ENCODE assay signal across 23 mouse cellular contexts in the genomic region with DNA sequence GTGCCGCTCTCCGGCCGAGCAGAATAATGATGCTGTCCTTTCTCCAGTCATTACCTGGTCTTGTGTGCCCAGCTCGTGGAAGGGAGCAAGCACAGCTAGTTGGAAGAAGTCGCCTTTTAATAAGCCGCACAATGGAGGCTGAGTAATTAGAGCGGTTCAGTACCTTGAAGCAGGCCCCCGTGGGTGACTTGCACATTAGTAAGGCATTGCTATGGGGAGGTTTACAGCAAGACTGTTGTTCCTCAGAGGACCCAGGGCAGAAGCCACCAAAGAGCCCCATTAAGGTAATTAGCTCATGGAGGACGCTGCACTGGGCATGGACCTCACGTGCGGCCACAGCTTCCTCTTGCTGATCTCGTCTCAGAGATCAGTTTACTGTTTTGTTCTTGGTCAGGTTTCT. TPM values are rescaled to one million over a fixed set of nuclear protein-coding genes. Genes with fewer than 3 reads are reported as not detected.
A peak's percentile ranks its signal among the peaks of the same experiment; 100 is the strongest.
DNase-seq lines count a peak whose midpoint lies in the region; ATAC-seq and TF ChIP-seq lines count a peak whose summit lies in the region.
"Had no signal": no experiment of that assay in that cellular context is flagged by ENCODE, and none has a peak within 500 bp of the region (broad histone marks: within the 10 kb centered on the region; RNA-seq: fewer than 3 reads in every experiment).

No protein-coding gene starts in this region.

- no peaks in the 10 kb centered on the region for H3K27me3 ChIP-seq in forebrain, embryonic 14.5 days (replicated peaks; ENCODE audit: control insufficient read depth, insufficient read depth, low read length)
- H3K27me3 ChIP-seq in forebrain, embryonic 16.5 days (replicated peaks; ENCODE audit: control insufficient read depth, insufficient read depth, low read length) = no peaks in the 10 kb centered on the region
- H3K27me3 ChIP-seq in midbrain, embryonic 10.5 days (ENCODE audit: low read depth, poor library complexity, severe bottlenecking) = no peaks in the 10 kb centered on the region
- no peaks in the 10 kb centered on the region for H3K27me3 ChIP-seq in midbrain, embryonic 15.5 days (replicated peaks)
- no peaks in the 10 kb centered on the region for H3K27me3 ChIP-seq in thymus, adult 2 months (ENCODE audit: control insufficient read depth, insufficient read depth, low read length)
- H3K27me3 ChIP-seq: embryonic facial prominence, embryonic 13.5 days had no signal

- no peak for TF ChIP-seq CTCF in brain, embryonic 14.5 days (IDR thresholded peaks at IDR 0.05; ENCODE audit: borderline replicate concordance, extremely low read depth, insufficient read depth, insufficient read length)
- TF ChIP-seq CTCF in thymus, adult 2 months (IDR thresholded peaks at IDR 0.05; ENCODE audit: borderline replicate concordance, control insufficient read depth, extremely low read depth, insufficient read depth, low read length, poor library complexity) = no peak

- peaks cover 32% of the 10 kb centered on the region; the same call in 1 of the 2 replicates for H3K36me3 ChIP-seq in forebrain, embryonic 14.5 days (ENCODE audit: control insufficient read depth, insufficient read depth, low read length)
- peaks cover 2% of the 10 kb centered on the region; the same call in 1 of the 2 replicates for H3K36me3 ChIP-seq in forebrain, embryonic 16.5 days (ENCODE audit: control insufficient read depth, insufficient read depth)
- H3K36me3 ChIP-seq in midbrain, embryonic 10.5 days = peaks cover 54% of the 10 kb centered on the region
- H3K36me3 ChIP-seq in midbrain, embryonic 15.5 days (replicated peaks) = peaks cover 5% of the 10 kb centered on the region; the same call in 1 of the 2 replicates
- peaks cover 7% of the 10 kb centered on the region; the same call in 1 of the 2 replicates for H3K36me3 ChIP-seq in thymus, adult 2 months (ENCODE audit: control insufficient read depth, insufficient read depth, low read length)

- ATAC-seq in forebrain, embryonic 14.5 days = no peak
- no peak for ATAC-seq in forebrain, embryonic 16.5 days
- ATAC-seq in midbrain, embryonic 15.5 days (replicated peaks) = no peak
- ATAC-seq: CD4-positive, CD25-positive, alpha-beta regulatory T cell, adult 4 months; inflammation-experienced regulatory T-cells, adult 6 months had no signal

- no peak overlapping the region for H3K4me2 ChIP-seq in forebrain, embryonic 14.5 days (ENCODE audit: low read length)
- H3K4me2 ChIP-seq in forebrain, embryonic 16.5 days (ENCODE audit: low read length) = no peak overlapping the region
- no peak overlapping the region for H3K4me2 ChIP-seq in midbrain, embryonic 15.5 days
- H3K4me2 ChIP-seq: embryonic facial prominence, embryonic 13.5 days; forebrain, embryonic 12.5 days; hindbrain, embryonic 14.5 days had no signal

- no peak overlapping the region for H3K27ac ChIP-seq in forebrain, embryonic 14.5 days (ENCODE audit: low read depth, low read length)
- no peak overlapping the region for H3K27ac ChIP-seq in forebrain, embryonic 16.5 days (ENCODE audit: low read length)
- H3K27ac ChIP-seq in midbrain, embryonic 10.5 days (replicated peaks) = peak overlapping the region; percentile 63
- H3K27ac ChIP-seq in midbrain, embryonic 15.5 days = no peak overlapping the region
- H3K27ac ChIP-seq in thymus, adult 2 months (ENCODE audit: control insufficient read depth, insufficient read depth, low read length) = no peak overlapping the region
- H3K27ac ChIP-seq: embryonic facial prominence, embryonic 13.5 days; forebrain, embryonic 12.5 days; gastrocnemius, adult 2 months; hindbrain, embryonic 14.5 days had no signal

- DNase-seq in forebrain, embryonic 14.5 days (ENCODE audit: low spot score) = peak; percentile 13
- DNase-seq in midbrain, embryonic 10.5 days (ENCODE audit: low spot score) = no peak
- DNase-seq in brain, embryonic 14.5 days (ENCODE audit: low read depth) = peak; percentile 45
- DNase-seq in retina, postnatal 1 day = peak; percentile 29
- DNase-seq in thymus, adult 2 months = no peak
- DNase-seq: adrenal gland, postnatal 10 days; B cell, adult 2 months; cerebellum, adult 18-20 months; cerebellum, adult 9-11 months; cerebellum, postnatal 36 days; gastrocnemius, adult 2 months; gastrocnemius, postnatal 25 days; heart, postnatal 10 days; heart, postnatal 4 days had no signal

- 26% methylated on average over 12 of the region's 12 CpGs for WGBS in forebrain, embryonic 14.5 days
- WGBS in forebrain, embryonic 16.5 days = 30% methylated on average over 12 of the region's 12 CpGs
- WGBS in midbrain, embryonic 10.5 days = 84% methylated on average over 12 of the region's 12 CpGs
- 57% methylated on average over 12 of the region's 12 CpGs for WGBS in midbrain, embryonic 15.5 days
- WGBS in thymus, adult 2 months = 95% methylated on average over 12 of the region's 12 CpGs

- no peak for TF ChIP-seq POLR2A in brain, embryonic 14.5 days (IDR thresholded peaks at IDR 0.05; ENCODE audit: borderline replicate concordance, extremely low read depth, insufficient read depth, insufficient read length, poor library complexity, severe bottlenecking)
- no peak for TF ChIP-seq POLR2A in thymus, adult 2 months (IDR thresholded peaks at IDR 0.05; ENCODE audit: control insufficient read depth, extremely low read depth, insufficient read depth, low read length, poor library complexity)

- no peak overlapping the region for H3K4me3 ChIP-seq in forebrain, embryonic 14.5 days (ENCODE audit: low read depth, low read length)
- H3K4me3 ChIP-seq in forebrain, embryonic 16.5 days (replicated peaks; ENCODE audit: low read length) = no peak overlapping the region
- no peak overlapping the region for H3K4me3 ChIP-seq in midbrain, embryonic 10.5 days
- no peak overlapping the region for H3K4me3 ChIP-seq in midbrain, embryonic 15.5 days
- no peak overlapping the region for H3K4me3 ChIP-seq in thymus, adult 2 months (ENCODE audit: control insufficient read depth, insufficient read depth, low read length)
- H3K4me3 ChIP-seq: embryonic facial prominence, embryonic 13.5 days; forebrain, embryonic 12.5 days; gastrocnemius, adult 2 months had no signal

- H3K9me3 ChIP-seq in forebrain, embryonic 14.5 days (replicated peaks; ENCODE audit: control insufficient read depth, low read length) = no peaks in the 10 kb centered on the region
- no peaks in the 10 kb centered on the region for H3K9me3 ChIP-seq in forebrain, embryonic 16.5 days (ENCODE audit: control insufficient read depth, low read length)
- H3K9me3 ChIP-seq in midbrain, embryonic 10.5 days (replicated peaks) = no peaks in the 10 kb centered on the region
- no peaks in the 10 kb centered on the region for H3K9me3 ChIP-seq in midbrain, embryonic 15.5 days
- H3K9me3 ChIP-seq: embryonic facial prominence, embryonic 13.5 days; forebrain, embryonic 12.5 days; G1E had no signal

- peaks cover 2% of the 10 kb centered on the region; the same call in 1 of the 2 replicates for H3K4me1 ChIP-seq in forebrain, embryonic 14.5 days (ENCODE audit: control insufficient read depth, insufficient read depth, low read length)
- no peaks in the 10 kb centered on the region for H3K4me1 ChIP-seq in forebrain, embryonic 16.5 days (replicated peaks; ENCODE audit: control insufficient read depth, insufficient read depth, low read length)
- H3K4me1 ChIP-seq in midbrain, embryonic 10.5 days = peaks cover 19% of the 10 kb centered on the region
- H3K4me1 ChIP-seq in midbrain, embryonic 15.5 days = 0 out of 2 replicates have a peak, but pooled peaks cover 4% of the 10 kb centered on the region
- no peaks in the 10 kb centered on the region for H3K4me1 ChIP-seq in thymus, adult 2 months (replicated peaks; ENCODE audit: control insufficient read depth, insufficient read depth, low read length)

- no peak overlapping the region for H3K9ac ChIP-seq in forebrain, embryonic 14.5 days (ENCODE audit: low read length)
- H3K9ac ChIP-seq in forebrain, embryonic 16.5 days (replicated peaks; ENCODE audit: low read depth, low read length) = no peak overlapping the region
- no peak overlapping the region for H3K9ac ChIP-seq in midbrain, embryonic 15.5 days
- H3K9ac ChIP-seq: embryonic facial prominence, embryonic 13.5 days; forebrain, embryonic 12.5 days; hindbrain, embryonic 14.5 days had no signal

RNA-seq across cellular contexts. Expression of gene Rfx4, which starts 33.2 kb away (rescaled TPM):
- polyA plus RNA-seq in forebrain, embryonic 14.5 days (2014; fragmentation: Nextera tagmentation; extraction: Ambion mirVana) = 8.1 and 9.5 TPM in 2 replicates
- 6.9 and 7.2 TPM in 2 replicates for polyA plus RNA-seq in forebrain, embryonic 16.5 days (2015; fragmentation: Nextera tagmentation; extraction: Ambion mirVana)
- polyA plus RNA-seq in midbrain, embryonic 10.5 days (2016; fragmentation: Nextera tagmentation; extraction: Ambion mirVana) = 61.8 and 70.6 TPM in 2 replicates
- polyA plus RNA-seq in midbrain, embryonic 15.5 days (2015; fragmentation: Nextera tagmentation; extraction: Ambion mirVana) = 16.1 and 17.2 TPM in 2 replicates
- polyA plus RNA-seq in brain, embryonic 14.5 days (2012; rRNA removed) = 20.4 and 27.9 TPM in 2 replicates
- 0.04 and 0.12 TPM in 2 replicates for polyA plus RNA-seq in thymus, adult 2 months (2012; rRNA removed)
- polyA plus RNA-seq: CD4-positive, CD25-positive, alpha-beta regulatory T cell, adult 4 months; G1E; heart, embryonic 14.5 days had no signal

Comparison
In these comparisons a context has a peak if more than half of its experiments do, and no peak if none do; other contexts are left out.
1. DNase-seq: peak in forebrain, embryonic 14.5 days (single experiment), brain, embryonic 14.5 days (single experiment) and retina, postnatal 1 day (single experiment); none in midbrain, embryonic 10.5 days (single experiment) and thymus, adult 2 months (single experiment).